Mouse (Mus musculus) lung, postnatal 36 days (tissue): ENCODE results near the gene Usp7.
"Not testable (repeated sequence)": the region's sequence is repeated elsewhere in the genome, so short reads cannot be mapped to it uniquely, and the experiment has no call there.

Source experiments
- DNase-seq: peaks from one replicate; pipeline ENCODE4 v3.0.0; 2022; ENCODE audit warnings: mixed read lengths

Gene Usp7

DNA sequence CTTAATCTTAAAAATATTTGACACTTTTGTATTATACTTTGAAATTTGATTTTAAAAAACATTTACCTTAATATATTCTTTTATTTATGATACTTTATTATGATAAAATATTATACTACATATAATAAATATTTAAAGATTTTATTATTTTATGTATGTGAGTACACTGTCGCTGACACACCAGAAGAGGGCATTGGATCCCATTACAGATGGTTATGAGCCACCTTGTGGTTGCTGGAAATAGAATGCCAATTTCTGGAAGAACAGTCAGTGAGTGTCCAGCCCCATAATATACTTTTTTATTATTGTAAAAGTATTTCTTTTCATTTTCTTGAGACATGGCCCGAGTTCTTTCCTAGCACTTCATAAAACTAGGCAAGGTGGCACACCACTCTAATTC is 10.4 kb downstream of the Usp7 start:
- DNase-seq: no peak

DNA sequence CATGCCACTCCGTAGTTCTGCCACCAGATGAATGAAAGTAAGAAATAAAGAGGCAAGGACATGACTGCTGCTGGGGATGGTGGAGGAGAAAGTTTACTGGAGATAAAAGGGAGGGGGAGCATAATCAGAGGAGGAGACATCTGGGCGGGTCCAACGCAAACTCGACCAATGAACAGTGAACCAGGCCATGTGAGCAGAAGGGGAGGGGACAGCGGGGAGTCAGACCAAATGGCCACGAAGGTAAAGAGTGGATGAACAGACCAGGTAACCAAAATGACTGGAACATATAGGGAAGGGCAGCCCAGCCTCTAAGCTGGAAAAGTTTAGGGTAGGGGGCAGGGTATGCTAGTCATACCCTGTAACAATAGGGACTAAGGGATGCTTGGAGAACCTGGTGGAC is 10.9 kb downstream of the Usp7 start:
- no peak for DNase-seq

DNA sequence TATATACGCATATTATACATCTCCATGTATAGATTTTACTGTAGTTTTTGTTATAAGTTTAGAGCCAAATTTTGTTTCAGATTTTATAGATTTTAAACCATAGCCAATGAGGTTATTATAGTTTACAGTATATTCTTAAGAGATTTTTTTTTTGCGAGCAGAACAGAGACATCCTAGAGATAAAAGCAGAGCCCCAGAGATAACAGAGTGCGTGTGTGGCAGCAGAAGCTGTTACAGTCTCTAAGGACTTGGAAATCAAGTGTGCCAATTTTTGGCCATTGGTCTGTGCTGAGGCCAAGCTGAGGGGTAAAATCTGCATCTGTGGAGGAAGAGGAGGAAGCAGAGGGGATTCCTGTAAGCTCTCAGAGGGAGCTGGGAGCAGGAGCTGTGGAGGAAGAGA is 11.9 kb downstream of the Usp7 start:
- DNase-seq: no peak

DNA sequence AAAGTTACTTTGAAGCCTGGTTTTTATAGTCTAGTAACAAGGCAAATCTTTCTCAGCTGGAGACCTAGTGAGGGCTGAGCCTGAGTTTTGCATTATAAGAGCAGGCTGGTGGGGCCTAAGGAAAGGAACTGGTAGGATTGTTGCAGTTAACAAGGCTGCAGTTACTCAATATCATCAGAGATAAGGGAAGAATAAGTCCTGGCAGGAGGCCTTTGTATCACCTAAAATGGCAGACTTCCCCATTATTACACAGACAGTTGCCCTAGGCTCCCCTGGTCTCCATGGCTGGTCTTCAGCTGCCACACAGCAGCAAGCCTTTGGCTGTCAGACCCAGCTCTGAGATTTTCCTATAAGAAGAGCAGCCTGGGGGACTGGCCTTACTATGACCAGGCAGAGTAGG is 13.4 kb downstream of the Usp7 start:
- DNase-seq: peak; percentile 2

DNA sequence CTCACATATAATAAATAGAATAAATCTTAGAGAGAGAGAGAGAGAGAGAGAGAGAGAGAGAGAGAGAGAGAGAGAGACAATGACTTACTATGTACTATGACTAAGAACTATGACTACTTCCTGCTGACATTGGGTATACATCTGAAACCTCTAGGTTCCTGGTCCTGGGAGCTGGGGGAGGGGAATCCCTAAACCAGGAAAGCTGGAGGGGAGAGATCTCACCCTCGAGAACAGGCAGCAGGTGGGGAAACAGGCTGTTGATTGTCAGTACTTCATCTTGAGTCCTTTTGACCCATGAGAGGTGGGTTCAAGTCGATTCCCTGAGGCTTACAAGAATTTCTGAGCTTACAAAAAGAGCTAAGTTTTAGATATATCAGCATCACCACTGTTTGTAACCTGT is 14.9 kb downstream of the Usp7 start:
- no peak for DNase-seq

DNA sequence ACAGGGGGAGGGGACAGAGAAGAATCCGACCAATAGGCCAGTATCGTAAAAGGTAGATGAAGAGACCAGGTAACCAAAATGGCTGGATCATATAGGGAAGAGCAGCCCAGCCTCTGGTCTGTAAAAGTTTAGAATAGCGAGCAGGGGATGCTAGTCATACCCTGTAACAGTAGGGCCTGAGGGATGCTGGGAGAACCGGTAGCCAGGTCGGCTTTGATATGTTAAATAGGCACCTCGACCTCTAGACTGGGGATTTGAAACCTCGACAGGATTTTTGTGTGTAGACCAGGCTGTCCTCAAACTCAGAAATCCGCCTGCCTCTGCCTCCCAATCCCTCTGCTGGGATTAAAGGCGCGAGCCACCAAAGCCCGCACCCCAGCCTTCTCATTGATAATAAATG is 15.5 kb downstream of the Usp7 start:
- DNase-seq: no peak

DNA sequence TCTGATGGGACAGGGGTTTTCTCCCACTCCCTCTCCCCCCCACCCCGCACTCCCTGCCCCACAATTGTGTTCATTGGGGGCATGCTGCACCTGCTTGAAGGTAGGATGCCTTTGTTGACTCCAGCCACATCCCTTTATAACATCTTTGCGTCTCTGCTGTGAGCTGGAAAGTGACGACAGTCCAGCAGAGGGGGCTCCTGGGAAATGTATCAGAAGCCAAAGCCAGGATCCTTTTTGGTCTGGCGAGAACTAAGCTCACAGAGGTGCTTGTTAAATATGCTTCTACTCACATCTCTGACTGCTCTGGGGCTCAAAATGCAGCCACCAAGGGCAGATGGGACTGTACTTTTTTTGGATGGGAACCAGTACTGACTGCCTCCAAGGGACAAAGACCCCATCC is 21.0 kb downstream of the Usp7 start:
- peak; percentile 12 for DNase-seq

DNA sequence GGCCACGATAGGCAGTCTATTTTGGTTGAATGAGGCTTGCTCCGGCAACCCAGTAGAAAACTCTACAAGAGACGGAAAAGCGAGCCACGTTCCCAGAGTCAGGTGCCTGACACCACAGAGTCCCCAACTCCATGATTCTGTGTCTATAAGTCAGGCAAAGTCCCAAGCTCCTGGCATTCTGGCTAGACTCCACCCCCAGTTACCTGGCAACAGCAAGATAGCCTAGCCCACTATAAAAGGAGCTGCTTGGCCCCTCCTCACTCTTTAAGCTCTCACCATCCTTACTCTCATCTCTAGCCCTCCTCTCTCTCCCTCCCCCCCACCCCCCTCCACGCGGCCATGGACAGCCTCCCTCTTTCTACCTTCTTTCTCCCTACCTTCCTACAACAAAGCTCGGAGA is 21.8 kb downstream of the Usp7 start:
- not testable (repeated sequence) for DNase-seq

DNA sequence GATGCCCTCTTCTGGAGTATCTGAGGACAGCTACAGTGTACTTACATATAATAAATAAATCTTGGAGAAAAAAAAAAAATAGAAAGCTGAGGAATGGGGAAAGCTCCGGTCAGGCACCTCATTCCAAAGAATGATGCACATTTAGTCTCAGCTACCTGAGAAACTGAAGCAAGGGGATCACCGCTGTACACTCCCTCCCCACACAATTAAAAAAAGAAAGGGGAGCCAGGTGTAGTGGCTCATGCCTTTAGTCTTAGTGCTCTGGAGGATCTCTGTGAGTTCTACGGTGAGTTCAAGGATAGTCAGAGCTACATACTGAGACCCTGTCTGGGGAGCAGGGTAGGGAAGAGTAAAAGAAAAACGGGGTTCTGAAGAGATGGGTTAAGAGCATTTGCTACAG is 22.6 kb downstream of the Usp7 start:
- no peak for DNase-seq

DNA sequence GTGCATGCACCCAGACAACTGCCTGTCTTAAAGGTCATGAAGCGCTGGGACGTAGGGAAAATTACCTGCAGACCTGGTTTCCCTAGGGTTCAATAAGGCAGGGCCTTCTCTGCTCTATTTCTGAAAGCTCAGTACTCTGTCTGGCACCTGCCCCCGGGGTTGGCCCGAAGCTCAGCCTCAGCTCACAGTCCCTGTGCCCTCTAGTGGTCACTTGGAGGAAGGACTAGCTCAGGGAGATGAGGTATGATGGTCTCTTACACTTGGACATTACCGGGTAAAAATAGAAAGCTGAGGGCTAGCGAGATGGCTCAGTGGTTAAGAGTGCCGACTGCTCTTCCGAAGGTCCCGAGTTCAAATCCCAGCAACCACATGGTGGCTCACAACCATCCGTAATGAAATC is 23.0 kb downstream of the Usp7 start:
- peak; percentile 83 for DNase-seq

DNA sequence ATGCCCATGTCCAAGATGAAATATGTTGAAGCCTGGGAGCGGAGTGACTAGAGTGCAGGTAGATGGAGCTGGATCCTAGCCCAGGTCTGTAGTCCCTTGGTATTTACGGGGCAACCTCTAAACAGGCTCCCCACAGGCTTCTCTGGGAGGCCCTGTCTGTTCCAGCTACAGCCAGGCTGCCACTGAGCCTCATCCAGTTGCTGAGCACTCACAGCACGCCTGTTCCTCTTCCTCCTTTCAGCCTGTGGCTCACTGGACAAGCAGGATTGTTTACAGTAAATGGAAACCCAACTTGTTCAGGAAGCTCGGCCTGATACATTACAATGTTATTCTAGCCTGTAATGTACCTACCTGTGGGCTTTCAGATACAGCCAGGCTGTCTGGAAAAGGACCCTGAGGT is 23.5 kb downstream of the Usp7 start:
- DNase-seq: no peak

DNA sequence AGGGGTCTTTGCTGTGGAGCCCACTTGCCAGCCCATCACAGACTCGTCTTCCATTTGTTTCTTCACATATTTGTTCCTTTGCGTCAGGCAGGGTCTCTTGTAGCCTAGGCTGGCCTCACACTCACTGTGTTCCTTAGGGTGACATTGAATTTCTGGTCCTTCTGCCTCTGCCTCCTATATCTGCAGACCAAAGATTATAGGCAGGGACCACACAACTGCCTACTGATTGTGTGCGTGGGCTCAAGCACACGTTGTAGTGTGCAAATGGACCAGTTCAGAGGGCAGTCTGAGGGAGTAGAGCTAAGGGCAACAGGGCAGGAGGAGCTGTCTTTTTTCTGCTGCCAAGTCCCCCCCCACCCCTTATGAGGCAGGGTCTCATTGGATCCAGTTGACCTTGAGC is 24.0 kb downstream of the Usp7 start:
- no peak for DNase-seq

DNA sequence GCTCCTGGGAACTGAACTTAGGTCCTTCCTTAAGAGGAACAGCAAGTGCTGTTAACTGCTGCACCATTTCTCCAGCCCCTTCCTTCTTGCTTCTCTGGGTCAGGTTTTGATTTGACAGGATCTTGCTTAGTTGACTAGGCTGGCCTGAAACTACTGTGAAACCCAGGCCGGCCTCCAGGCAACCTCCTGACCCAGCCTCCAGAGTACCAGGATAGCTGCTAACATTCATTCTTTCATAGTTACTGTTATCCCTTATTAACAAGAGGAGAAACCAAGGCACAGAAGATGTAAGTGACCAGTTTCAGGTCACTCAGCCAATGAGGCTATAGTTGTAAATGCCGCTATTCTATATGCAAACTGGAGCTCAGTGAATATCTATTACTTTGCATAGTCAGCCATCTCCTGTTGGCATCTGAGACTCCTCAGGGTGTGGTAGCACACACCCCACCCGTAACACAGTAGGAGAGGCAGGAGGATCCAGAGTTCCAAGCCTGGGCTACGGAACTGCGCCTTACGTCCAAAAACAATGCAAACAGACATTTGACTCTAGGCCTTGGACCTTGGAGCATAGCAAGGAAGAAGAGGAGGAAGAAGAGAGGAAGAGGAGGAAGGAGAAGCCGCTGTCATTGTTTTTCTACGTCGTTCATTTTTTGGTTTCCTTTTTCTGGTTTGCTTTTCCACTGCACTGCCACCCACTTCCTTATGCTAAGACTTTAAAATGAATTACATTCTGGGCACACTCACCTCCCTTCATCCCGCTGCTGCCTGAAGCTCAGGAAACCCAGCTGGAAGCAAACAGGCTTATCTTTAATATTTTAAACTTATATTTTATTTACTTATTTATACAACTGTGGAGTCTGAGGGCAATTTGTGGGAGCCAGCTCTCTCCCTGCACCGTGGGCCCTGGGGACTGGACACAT is 24.7 kb downstream of the Usp7 start:
- DNase-seq: no peak

DNA sequence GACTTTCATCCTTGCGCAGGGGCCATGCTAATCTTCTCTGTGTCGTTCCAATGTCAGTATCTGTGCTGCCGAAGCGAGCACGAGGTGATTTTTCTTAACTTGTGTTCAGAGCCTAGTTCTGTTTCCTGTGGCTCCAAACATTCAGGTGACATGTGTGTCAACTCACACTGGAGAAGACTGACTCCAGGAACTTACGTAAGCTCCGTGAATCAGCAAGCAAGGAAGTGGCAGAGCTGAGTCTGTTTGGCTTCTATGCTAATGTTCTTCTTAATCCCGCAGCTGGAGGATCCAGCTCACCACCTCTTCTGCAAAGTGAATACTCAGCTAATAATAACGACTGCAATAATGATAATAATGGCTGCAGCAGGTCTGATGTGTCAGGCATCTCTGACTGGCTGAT is 25.9 kb downstream of the Usp7 start:
- DNase-seq: no peak

DNA sequence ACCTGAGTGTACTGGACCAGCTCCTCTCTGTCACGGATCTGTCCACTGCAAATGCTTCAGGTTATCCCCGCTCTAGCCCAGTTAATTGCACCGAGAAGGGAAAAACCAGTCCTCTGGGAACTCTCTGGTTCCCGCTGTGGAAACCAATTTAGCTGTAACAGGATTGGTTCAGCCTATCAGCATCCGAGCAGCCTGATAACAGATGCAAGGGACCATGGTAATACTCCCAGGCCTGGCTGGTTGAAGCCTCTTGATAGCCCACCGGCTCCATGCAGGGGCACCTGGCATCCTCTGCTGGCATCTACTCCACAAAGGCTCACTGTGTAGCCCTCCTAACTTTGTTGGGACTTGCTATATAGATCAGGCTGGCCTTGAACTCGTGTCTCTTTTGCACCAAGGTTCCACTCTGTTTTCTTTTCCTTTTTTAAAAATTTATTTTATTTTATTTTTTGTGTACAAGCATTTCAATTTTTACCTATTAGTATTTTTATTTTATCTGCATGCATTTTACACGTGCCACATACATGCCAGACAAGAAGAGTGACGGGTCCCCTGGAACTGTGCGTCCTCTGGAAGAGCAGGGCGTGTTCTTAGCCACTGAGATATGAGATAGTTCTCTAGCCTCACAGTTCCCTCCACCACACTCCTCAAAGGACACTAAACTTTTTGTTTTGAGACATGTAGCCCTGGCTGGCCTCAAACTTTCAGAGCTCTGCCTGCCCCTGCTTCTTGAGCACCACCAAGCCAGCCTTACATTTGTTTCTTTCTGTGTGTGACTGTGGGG is 27.8 kb downstream of the Usp7 start:
- DNase-seq: no peak

DNA sequence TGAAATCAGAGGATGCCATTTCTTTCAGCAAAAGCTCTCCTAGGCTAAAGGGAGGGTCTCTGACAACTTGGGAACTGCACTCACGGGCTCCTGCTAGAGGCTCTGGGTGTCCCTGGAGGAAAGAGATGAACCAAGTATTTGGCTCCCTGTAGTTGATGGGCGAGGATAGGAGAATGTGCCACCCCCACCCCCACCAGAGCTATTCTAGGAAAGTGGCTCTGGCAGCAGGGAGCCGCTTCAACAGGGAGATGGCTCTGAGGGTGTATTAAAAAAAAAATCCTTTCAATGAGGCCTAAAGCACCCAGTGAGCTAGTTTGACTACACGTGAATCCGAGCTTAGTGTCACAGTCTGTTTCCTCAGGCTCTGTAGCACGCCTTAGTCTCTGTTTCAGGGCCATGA is 29.1 kb downstream of the Usp7 start:
- DNase-seq: no peak

DNA sequence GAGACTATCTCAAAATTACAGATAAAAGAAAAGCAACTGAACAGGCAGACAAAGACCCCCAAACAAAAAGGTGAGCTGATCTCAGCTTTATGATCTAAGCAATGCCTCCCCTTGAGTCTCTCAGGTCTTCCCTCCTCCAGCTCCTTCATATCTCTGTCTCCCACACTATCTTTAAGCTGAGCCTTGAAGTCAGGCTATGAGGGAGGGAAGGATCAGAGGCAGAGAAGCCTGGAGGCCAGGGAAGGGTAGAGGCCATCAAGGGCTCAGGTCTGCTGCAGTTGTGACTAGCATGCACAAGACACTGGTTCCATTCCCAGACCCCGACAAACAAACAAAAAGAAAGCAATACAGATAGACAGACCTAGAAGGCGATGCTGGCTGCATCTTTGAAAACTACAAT is 30.2 kb downstream of the Usp7 start:
- no peak for DNase-seq

DNA sequence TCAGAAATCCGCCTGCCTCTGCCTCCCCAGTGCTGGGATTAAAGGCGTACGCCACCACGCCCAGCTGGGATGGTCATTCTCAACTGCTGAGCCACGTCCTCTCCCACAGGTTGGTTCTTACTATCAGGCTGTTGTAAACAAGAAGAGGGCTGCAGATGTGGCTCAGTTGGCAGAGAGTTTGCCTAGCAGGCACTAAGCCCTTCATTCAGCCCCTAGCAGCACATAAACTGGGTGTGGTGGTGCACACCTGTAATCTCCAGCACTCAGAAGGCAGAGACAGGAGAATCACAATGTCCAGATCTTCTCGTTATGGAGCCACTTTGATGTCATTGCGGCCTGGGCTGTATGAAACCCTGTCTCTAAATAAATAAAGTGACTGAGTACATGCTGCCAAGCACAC is 31.1 kb downstream of the Usp7 start:
- DNase-seq: no peak

DNA sequence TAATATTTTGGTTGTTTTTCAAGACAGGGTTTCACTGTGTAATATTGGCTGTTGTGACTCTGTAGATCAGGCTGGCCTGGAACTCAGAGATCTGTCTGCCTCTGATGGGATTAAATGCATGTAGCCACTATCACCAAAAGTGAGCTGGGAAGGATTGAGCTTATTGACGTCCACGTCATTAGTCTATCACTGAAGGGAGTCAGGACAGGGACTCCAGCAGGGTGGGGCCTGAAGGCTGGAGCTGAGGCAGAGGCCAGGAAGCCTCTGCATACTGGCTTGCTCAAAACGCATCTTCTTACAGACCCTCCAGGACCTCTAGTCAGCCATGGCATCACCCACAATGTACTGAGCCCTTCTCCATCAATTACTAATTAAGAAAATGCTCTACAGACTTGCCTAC is 33.1 kb downstream of the Usp7 start:
- DNase-seq: no peak

DNA sequence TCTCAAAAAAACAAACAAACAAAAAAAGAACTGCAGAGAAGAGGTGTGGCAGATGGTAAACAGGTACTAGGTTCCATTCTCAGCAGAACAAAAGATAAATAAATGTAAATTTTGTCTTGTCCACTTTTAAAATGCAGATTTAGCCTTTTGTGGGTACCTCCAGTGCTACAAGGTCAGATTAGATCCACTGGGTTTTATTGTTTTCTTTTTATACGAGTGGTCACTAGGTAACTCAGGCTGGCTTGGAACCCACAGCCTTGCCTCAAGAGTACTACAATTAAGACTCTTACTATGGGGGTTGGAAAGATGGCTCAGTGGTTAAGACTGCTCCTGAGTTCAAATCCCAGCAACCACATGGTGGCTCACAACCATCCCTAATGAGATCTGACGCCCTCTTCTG is 33.9 kb downstream of the Usp7 start:
- DNase-seq: no peak

DNA sequence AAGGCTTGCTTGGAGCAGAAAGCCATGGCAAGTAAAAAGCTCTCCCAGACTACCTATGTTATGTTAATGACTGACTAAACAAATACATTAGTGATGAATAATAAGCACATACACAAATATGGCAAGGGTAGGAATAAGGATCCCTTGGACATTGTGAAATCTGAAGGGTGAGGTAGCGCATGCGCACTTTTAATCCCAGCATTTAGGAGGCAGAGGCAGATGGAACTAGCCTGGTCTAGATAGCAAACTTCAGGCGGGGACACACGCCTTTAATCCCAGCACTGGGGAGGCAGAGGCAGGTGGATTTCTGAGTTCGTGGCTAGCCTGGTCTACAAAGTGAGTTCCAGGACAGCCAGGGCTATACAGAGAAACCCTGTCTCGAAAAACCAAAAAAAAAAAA is 34.5 kb downstream of the Usp7 start:
- not testable (repeated sequence) for DNase-seq

DNA sequence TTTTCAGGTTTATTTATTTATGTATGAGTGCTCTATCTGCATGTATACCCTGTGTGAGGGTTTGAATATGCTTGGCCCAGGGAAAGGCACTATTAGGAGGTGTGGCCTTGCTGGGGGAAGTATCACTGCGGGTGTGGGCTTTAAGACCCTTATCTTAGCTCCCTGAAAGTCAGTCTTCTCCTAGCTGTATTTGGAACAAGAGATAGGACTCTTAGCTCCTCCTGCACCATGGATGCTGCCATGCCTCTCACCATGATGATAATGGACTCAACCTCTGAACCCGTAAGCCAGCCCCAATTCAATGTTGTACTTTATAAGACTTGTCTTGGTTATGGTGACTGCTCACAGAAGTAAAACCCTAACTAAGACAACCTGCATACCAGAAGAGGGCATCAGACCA is 39.8 kb downstream of the Usp7 start:
- no peak for DNase-seq

DNA sequence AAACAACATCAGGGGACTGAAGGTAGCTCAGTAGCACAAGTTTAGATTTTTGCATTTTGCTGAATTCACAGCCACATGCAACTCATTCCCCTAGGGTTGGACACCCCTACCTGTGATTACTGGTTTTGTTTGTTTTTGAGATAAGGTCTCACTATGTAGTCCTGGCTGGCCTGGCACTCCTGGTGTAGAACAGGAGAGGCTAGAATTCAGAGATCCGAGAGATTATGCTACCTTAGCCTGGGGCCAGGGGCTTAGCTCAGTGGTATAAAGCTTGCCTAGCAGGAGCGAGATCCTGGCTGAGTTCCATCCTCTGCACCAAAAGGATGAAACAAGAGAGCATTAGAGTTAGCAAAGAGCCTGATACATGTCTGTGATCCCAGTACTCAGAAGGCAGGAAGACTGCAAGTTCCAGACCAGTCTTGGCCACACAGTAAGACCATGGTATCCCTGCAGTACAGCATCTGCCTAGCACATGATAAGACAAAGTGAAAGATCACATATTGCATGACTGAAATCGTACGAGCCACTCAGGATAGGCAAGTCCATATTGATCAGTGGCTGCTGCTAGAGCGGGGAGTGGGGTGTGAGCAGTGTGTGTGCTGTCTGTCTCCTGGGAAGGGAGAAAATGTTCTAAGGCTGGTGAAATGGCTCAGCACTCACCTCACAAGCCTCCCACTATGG is 40.4 kb downstream of the Usp7 start:
- DNase-seq: no peak

DNA sequence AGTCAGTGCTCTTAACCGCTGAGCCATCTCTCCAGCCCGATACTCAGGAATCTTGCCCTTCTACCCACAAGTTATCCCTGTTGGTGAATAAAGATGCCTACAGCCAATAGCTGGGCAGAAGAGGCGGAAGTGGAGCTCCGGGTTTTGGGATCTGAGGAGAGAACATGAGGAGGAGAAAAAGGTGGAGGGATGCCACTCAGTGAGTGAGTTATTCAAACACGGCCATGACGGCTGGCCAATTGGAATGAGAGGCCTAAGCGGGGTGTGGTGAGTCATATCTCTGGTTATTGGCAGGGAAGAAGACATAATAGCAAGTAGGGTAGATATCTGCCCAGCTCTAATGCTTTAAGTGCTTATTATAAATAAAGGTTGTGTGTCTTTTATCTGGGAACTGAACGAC is 43.2 kb downstream of the Usp7 start:
- no peak for DNase-seq
